Mouse (Mus musculus) skeletal muscle tissue, postnatal 0 days (tissue): ENCODE results near the gene Pip5kl1. TPM values are rescaled to one million over a fixed set of nuclear protein-coding genes. Genes with fewer than 3 reads are reported as not detected.

Experiments used
- polyA plus RNA-seq: library from polyadenylated mRNA; unstranded; fragments of >200 nt; fragmentation: Nextera tagmentation; extraction: Ambion mirVana; gene quantifications from 2 replicates; pipeline ENCODE4 v1.2.1, GENCODE M21; 2015

Gene Pip5kl1
- polyA plus RNA-seq: not detected in 2 replicates

GRCm38 (mm10) chr2:32574497-32574896, at the start of gene Pip5kl1:
Pip5kl1 (plus strand) TSS chr2:32574797.

GRCm38 (mm10) chr2:32534733-32535471, 39.7 kb upstream of the Pip5kl1 start, which contains the start of gene Fam102a:
Fam102a (plus strand) TSS chr2:32535332.

GRCm38 (mm10) chr2:32570698-32571494, 3.7 kb upstream of the Pip5kl1 start, which contains the start of gene Dpm2:
Dpm2 (plus strand) TSS chr2:32570858.

GRCm38 (mm10) chr2:32575586-32576160, 1.1 kb downstream of the Pip5kl1 start, which contains the start of gene 9430097D07Rik:
9430097D07Rik (minus strand) TSS chr2:32575684.

GRCm38 (mm10) chr2:32586871-32587351, 12.3 kb downstream of the Pip5kl1 start, which contains the start of gene St6galnac4:
St6galnac4 (plus strand) TSS chr2:32587095.

GRCm38 (mm10) chr2:32599409-32599808, 24.8 kb downstream of the Pip5kl1 start, which contains the start of gene St6galnac6:
St6galnac6 (plus strand) TSS chr2:32599709.

GRCm38 (mm10) chr2:32621517-32621859, 46.9 kb downstream of the Pip5kl1 start, which contains the start of gene Ak1:
Ak1 (plus strand) TSS chr2:32621758.

Other genes with a start within 250 kb of the Pip5kl1 start
- 49.4 and 53.8 TPM in 2 replicates for gene Ciz1, start 222.5 kb upstream of the Pip5kl1 start, polyA plus RNA-seq
- 6.6 and 8.2 TPM in 2 replicates for gene Dnm1, start 221.5 kb upstream of the Pip5kl1 start, polyA plus RNA-seq
- gene 1110008P14Rik, start 192.9 kb upstream of the Pip5kl1 start, polyA plus RNA-seq: 156 and 159 TPM in 2 replicates
- gene Lcn2, start 186.5 kb upstream of the Pip5kl1 start, polyA plus RNA-seq: 9.3 and 20.6 TPM in 2 replicates
- 48.2 and 52.8 TPM in 2 replicates for gene Ptges2, start 178.9 kb upstream of the Pip5kl1 start, polyA plus RNA-seq
- gene Naif1, start 124.3 kb upstream of the Pip5kl1 start, polyA plus RNA-seq: 3.3 and 3.5 TPM in 2 replicates
- gene Slc25a25, start 123.4 kb upstream of the Pip5kl1 start, polyA plus RNA-seq: 6.7 and 10.8 TPM in 2 replicates
- gene Fam102a, start 39.5 kb upstream of the Pip5kl1 start, polyA plus RNA-seq: 1.8 and 3.1 TPM in 2 replicates
- gene Dpm2, start 3.9 kb upstream of the Pip5kl1 start, polyA plus RNA-seq: 50.5 and 51.5 TPM in 2 replicates
- not detected in 2 replicates for gene 9430097D07Rik, start 887 bp downstream of the Pip5kl1 start, polyA plus RNA-seq
- gene St6galnac4, start 12.3 kb downstream of the Pip5kl1 start, polyA plus RNA-seq: 72.8 and 75.4 TPM in 2 replicates
- gene St6galnac6, start 24.9 kb downstream of the Pip5kl1 start, polyA plus RNA-seq: 30.5 and 35.3 TPM in 2 replicates
- 1,121 and 1,290 TPM in 2 replicates for gene Ak1, start 47.0 kb downstream of the Pip5kl1 start, polyA plus RNA-seq
- gene Eng, start 71.8 kb downstream of the Pip5kl1 start, polyA plus RNA-seq: 53.3 and 56.7 TPM in 2 replicates
- gene Fpgs, start 129.3 kb downstream of the Pip5kl1 start, polyA plus RNA-seq: 16.9 and 17.6 TPM in 2 replicates
- gene Cdk9, start 138.3 kb downstream of the Pip5kl1 start, polyA plus RNA-seq: 39.9 and 45.0 TPM in 2 replicates
- gene Sh2d3c, start 146.3 kb downstream of the Pip5kl1 start, polyA plus RNA-seq: 14.7 and 15.3 TPM in 2 replicates
- 0.28 TPM in 1 of 2 replicates, not detected in the other for gene 6330409D20Rik, start 166.2 kb downstream of the Pip5kl1 start, polyA plus RNA-seq
- 25.0 and 32.8 TPM in 2 replicates for gene Tor2a, start 182.4 kb downstream of the Pip5kl1 start, polyA plus RNA-seq
- 0.13 and 0.16 TPM in 2 replicates for gene Ttc16, start 200.8 kb downstream of the Pip5kl1 start, polyA plus RNA-seq
- 1.8 TPM in 2 replicates for gene Ptrh1, start 201.0 kb downstream of the Pip5kl1 start, polyA plus RNA-seq
- gene Cfap157, start 209.6 kb downstream of the Pip5kl1 start, polyA plus RNA-seq: 0.46 TPM in 1 of 2 replicates, not detected in the other